Mouse (Mus musculus) left cerebral cortex, adult 18-20 months (tissue): ENCODE results near the gene Irak4. TPM values are rescaled to one million over a fixed set of nuclear protein-coding genes. Genes with fewer than 3 reads are reported as not detected.

Experiments
- DNase-seq, 2 experiments: peaks; one replicate each; pipeline ENCODE4 v3.0.0; 2021 to 2022; ENCODE audit warnings: low spot score in 2 of 2, mixed read lengths in 1 of 2
- total RNA-seq, 2 experiments: library from RNA; stranded (reverse); gene quantifications; 2 replicates each; pipeline ENCODE4 v1.2.3; 2021

Gene Irak4
- total RNA-seq, 2 experiments from 2014 or later: 1.3 to 1.4 TPM

DNA sequence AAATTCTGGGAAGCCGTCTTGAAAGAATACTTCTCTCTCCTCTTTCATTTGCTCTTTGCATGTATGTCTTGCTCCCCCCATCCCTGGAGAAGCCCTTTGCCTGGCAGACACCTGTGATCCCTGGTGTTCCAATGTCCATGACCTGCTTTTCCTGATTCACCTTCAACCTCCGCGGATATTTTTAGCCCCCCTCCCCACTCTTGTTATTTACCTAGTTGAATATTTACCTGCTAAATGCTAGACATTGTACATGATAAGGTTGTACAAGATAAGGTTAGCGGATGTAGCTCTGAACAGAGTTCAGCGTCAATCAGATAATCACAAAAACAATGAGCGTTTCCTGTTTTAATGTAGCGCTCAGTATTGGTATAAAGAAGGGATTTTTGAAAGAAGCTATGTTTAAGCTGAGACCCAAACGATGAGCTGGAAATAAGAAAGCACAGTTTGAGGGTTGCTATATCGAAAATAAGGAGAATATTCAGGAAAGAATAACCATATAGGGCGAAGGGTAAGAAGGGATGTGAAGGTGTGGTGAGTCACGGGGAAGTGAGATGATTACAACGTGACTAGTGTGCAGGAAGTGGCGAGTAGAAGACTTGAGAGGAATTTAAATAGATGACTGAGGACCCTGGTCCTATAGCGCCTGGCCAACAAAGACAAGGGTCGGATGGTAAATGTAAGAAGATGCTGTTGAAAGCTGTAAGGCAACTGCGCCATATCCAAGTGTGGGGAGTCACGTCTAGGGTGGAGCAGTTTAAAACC lies 15.6 kb downstream of the Irak4 start:
- DNase-seq: no peak

DNA sequence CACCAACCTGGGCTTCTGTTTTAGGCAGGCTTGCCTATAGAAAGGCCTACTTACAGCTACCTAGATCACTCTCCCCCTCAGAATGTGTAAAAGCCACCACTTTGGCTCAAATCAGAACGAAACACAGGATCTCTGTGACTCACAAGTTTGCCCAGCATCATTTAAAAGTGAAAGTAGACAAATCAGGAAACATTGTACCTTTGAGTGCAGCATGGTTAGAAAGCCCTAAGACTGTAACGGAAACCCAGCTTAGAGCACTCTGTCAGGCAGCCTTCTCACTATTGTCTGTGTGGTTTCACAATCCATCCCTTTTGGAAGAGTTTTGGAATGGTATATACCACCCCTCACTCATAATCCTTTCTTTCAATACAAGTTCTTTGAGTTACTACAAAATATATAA lies 21.5 kb downstream of the Irak4 start:
- no peak for DNase-seq

DNA sequence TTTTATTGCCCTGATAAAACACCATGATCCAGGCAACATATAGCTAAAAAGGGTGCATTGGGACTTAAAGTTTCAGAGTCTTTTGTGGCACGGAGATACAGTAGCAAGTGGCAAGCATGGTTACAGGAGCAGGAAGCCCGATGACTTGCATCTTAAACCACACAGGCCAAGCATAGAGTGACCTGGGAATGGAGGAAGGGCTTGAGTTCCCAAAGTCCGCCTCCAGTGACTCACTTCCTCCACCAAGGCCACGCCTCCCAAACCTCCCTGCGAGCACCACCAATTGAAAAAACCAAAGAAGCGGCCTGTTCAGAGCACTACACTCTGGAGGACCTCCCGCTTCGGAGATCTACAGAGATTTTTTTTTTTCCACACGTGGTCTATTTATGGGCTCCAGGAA lies 22.4 kb downstream of the Irak4 start:
- DNase-seq: no peak

DNA sequence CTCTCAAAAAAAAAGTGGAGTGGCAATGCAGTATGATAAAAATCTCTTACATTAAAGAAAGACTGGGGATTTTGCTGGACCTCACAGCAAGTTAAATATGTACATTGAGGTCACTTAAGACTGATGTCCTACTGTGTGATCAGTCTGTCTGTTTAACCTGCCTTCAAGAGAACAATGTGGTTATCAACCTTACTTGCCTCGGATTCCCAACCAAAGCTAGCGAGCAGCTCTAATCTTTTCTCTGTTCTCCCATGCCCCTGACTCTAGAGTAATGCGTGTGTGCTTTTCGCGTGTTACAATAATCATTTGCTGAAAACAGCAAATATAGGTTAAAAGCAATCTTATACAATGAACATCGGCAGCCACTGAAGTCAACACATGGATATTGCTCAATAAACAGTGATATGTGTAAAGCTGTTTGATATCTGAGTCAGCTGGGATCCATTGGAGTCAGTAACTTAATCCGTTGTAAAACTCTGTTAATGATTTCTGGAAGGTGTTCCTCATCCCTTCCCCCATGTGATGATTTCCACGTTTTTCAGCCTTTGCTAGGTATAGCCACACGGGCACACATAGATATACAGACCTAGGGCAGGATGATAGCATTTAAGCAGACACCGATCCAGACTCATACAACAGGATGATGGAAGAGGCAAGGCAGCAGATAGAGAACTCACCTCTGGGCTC lies 25.2 kb downstream of the Irak4 start:
- DNase-seq: no peak

DNA sequence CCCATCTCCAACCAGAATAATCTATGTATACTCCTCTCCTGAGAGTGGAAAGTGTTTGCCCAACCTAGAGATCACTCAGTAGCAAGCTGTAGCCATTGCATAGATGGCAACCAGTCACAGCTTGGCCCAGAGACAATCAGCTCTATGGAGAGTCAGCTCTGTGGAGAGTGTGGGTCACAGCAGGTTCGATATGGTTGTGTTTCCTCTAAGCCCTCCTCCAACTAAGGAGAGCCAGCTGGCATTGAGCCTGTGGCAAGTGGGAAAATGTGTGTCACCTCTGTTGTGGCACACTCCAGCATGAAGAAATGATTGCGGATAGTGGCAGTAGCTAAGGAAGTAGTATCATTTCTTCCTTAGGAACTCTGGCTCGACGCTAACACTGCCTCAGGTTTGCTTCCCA lies 28.1 kb downstream of the Irak4 start:
- no peak for DNase-seq

DNA sequence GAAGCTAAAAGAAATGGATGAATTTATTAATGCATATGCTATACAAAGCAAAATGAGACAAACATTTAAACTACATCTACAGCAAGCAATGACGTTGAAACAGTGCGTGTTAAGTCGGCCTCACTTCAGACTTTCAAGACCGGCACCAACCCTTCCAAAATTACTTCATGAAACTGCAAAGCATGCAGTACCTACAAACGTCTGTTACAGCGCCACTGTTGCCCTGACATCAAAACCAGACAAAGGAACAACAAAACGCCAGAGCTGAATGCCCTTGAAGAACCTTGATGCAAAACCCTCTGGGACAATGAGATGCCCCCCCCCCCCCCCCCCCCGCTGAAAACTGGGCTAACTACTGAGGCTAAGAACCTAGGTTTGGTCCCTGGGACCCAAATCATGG lies 29.3 kb downstream of the Irak4 start:
- no peak for DNase-seq

DNA sequence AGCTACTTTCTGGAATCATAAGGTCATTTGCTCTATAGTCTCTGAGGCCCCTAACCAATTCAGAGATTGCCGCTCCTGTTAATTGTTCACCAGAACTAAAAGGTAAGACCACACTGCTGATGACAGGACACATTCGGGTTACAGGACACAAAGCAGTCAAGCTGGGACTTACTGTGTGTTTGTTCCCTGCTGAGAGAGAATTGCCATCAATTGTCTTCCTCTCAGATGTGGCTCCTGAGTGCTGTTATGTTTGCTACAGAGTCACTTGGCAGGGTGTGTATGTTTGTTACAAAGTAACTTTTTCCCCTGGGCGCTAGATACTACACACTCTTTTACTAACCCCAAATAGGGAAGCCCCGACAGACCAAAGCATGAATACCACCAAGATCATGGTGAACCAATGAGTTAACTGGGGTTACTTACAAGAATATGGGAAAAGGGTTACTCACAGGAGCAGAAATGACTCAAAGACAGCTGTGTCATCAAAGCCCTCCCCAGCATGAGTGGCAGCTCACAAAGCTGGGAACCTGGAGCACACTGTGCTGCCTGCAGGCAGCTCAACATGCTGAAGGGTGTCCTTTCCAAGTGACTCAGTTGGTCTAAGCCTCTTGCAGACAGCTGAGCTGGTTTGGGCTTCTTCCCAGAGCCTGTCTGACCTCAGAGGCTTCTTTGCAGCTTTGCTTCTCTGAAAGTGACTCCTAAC lies 31.3 kb downstream of the Irak4 start:
- DNase-seq: no peak

DNA sequence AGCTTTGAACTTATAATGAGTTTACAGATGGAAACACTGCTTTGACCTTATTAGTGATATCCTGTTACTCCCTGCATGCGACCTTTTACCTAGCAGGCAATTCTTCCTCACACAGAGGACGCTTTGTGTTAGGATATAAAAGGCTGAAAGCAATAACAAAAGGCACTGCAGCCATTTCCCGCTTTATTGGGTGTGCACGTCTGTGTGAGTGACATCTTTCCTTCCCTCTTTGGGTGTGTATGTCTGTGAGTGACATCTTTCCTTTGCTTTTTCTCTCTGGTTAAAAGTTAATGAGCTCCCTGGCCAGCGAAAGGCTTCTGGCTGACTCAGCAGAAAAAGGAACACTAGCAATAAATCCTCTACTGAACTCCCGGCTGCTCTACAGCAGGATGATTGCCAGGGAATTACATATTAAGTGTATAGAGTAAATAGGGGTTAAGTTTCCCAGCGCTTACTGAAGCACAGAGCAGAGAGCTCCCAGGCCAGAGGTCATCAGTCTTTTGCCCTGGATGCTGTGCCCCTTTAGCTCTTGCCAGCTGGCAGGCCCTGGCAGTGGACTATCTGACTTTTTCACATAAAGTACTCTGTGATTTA lies 38.7 kb downstream of the Irak4 start:
- no peak for DNase-seq

DNA sequence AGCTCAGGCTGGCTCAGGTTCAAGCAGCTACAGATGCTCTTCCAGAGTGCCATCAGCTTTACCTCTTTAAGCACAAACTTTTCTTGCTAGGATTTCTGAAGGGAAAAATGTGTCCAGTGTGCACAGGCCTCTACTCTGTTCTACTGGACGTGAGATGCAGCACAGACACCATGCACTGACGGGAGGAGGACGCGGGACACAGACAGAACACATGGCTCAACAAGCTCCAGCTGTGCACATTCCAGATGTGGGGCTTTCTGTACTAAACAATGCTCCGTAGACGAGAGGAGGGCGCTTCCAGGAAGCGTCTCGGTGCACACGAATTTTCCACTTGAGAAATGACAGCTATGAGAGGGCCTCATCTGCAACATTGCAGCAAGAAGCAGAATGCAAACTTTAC lies 39.7 kb downstream of the Irak4 start:
- DNase-seq: no peak

DNA sequence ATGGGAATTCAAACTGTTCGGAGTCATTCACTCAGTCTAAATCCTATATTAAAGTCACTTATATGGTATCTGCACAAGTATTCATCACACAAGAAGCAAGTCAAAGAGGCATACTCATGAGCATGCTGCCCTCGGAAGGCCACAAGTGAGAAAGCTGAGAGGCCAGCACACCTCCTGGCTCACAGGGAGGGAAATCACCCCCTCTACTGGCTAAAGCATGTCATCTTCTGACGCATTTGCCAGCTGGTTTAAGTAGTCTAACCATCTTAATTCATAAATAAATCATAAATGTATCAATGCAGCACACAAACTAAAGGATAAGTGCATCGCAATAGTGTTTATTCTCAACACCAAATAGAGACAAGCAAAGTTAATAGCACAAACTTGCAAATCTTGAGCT lies 41.3 kb downstream of the Irak4 start:
- no peak for DNase-seq

DNA sequence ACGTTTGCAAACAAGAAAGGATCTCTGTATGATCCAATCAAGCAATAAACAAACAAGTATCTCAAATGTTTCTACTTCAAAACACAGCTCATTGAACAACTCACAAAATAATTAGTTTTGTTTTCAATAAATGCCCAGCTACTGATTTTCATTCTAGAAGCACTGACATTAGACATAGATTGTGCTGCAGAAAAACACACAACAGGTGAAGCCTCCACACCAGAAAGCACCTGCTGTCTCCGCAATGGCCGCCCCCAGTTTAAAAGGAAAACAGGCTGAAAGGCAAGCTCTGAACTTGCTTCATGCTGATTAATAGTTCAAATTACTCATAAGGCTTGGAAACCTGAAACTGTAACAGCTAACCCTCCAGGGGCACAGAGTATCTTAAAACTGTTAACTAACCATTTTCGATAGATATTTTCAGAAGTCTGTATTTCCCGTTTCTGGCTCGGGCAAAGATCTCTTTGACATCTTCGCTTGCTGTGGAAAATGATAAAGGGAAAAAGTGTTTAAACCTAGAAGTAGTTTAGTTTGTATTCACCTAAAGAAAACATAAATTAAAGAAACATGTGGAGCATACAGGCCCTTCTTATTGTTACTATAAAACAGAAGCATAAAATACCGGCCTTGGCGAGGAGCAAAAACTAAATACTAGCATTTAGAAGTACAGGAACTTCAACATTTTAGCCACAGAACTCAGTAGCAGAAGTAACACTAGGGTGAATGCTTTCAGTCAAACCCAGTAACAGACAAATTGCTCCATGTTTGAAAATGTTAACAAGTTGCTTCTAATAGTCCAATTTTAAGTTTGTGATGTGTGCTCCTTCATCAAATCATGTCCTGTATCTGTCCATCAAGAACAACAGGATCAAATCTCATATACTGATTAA lies 44.6 kb downstream of the Irak4 start:
- no peak for DNase-seq

DNA sequence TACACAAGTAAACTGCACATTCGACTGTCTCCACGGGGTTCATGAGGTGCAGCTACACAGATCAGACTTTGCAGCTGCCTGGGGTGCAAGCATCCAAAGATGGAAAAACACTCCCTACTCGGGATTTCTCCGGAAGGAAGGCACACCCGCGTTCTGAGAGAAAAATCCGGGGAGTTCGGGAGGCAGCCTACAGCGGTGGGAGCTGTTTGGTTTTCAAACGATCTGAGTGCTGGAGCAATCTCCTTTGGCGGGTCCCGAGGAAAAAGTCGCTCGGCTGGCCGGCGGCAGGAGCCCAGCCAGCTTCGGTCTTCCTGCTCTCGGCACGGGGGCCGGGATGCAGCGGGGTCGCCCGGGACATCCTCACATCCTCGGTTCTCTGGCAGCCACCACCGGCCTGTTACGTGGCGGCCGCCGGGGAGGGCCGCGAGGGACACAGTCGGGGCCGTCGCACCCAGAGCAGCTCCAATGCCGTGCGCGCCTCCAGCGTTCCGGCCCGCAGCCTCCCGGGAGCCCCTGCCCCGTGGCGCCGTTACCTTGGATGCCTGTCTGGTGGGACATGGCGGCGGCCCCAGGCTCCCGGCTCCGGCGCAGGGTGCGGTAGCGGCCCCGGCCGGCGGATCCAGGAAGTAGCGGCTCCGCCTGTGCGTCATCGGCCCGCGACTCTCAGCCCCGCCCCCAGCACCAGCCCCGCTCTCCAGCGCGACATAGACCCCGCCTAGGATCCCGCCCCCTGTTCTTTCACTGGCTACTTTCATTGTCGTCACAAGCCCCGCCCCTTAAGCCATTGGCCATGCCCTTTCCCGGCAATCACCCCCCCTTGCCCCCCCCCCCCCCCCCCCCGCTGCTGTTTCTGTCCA lies 46.0 kb downstream of the Irak4 start, which contains the start of gene Twf1:
Twf1 (minus strand) TSS at position 671 of the 857 bp plus-strand sequence.
- peak; percentile 98 to 99 for DNase-seq

DNA sequence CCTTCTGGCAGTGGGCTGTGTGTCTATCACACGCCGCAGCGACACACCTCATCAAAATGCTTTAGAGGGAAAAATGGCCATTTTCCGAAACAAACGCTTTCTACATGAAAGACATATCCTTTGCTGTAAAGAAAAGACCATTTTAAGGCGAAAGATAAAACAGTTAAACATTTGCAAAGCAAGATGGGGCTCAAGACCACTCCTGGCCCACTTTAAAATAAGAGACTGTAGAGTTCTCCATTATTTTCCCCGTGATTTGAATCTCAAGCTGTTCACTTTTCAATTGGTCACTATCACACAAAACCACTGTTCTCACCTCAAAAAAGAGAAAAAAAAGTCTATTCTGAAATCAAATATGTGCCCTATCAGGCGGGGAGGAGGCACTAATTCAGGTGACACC lies 46.6 kb downstream of the Irak4 start:
- no peak for DNase-seq

DNA sequence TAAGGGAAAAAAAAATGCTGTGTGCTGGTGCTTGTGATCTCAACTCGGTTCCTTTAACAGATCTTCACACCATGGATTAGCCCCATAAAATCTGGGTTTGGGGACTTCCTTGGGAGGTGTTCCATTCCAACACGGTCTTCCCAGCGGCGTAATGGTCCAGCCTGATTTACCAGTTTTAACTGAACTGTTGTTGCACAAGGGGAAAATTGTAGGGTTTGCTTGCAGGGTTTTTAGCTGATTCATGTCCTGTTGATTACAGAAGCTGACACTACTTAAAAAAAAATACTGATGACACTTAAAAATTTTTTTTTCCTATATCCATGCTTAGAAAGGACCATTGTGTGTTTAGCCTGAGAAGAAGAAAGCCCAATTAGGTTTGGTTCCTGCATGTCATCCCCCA lies 47.9 kb downstream of the Irak4 start:
- DNase-seq: no peak

DNA sequence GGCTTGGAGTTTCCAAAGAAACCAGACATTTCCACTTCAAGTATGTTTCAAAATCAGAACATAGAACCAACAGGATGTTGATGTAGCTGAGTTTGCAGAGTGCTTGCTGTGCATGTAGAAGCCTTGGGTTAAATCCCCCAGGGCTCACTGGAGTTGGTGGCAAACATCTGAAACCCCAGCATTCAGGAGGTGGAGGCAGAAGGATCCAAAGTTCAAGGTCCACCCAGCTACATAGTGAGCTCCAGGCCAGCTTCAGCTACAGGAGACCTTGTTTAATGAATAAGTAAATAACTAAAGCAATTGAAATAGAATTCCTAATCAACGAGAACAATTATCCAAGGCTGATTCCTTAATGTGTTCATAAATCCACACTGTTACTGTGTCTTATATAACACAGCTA lies 50.1 kb downstream of the Irak4 start:
- no peak for DNase-seq

DNA sequence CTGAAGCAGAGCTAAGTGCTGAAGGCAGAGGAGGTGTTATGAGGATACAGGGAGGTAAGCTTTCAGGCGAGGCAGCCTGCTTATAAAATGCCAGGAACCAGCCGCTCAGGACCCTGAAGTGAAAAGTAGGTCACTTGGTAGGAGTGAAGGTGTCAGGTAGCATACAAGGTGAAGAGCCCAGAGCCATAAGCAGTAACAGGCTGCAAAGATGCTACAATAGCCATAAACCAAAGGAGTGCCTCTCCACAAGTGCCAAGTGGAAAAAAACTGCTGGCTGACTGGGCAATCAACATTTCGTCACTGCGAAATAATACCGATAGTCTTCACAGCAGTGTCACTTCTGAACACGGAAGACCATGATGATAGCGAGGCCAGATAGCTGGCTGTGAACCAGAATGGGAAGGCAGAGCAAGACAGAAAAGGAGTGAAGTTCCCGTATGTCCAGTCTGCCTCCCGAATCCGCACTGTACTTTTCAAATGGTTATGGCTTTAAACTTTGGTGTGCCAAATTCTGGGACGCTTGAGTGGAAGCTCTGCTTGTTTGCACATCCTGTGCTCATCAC lies 56.8 kb downstream of the Irak4 start:
- no peak for DNase-seq

DNA sequence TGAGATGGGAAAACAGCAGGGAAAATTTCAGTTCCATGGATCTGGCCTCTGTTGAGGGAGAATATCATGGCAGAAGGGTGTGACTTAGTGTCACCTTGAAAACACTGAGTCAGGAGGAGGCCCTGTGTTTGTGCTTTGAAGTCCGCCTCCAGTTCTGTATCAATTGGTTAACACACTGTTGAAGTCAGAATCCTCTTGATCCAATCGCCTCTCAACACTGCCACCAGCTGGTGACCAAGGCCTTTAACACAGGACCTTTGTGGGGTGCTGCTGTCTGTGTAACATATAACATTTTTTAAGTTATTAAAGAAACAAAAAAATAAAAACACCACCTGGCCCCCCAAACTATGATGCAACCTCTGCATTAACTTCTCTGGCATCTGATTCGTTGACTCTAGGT lies 57.9 kb downstream of the Irak4 start:
- peak; percentile 46 to 48 for DNase-seq

DNA sequence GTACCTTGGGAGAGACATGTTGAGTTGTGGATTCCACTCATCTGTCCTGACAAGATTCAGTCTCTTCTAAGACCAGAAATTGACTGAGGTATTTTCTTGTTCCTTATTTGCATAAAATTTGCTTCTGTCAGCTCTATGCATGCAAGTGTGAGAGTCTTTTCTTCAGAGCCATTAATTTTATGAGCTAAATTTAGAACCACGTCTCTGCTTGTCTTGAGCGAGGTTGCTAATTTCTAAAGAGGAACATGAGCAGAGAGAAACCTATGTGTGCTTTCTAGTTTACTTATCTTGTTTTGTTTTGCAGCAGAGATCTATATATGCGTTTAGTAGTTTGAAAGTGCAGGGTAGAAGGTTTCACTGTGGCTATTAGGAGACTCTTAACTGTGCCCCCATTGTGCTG lies 59.0 kb downstream of the Irak4 start:
- DNase-seq: no peak

DNA sequence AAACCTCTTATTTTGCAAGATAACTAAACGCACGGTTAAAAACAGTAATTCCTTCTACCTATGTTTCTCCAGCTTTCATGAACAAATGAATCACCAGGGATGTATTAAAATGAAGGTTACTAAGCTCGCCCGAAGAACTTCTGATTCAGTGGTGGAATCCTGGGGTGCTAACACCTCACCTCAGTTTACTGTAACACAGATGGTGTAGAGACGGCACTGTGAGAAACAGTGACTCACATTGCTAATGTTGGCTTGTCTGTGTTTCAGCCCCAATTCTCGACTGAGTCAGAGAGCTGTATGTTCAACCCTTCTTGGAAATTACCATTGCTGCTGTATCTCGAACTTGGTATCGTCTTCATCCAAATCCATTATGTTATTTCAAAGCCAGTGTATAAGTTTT lies 64.3 kb downstream of the Irak4 start:
- DNase-seq: peak; percentile 31 to 39

DNA sequence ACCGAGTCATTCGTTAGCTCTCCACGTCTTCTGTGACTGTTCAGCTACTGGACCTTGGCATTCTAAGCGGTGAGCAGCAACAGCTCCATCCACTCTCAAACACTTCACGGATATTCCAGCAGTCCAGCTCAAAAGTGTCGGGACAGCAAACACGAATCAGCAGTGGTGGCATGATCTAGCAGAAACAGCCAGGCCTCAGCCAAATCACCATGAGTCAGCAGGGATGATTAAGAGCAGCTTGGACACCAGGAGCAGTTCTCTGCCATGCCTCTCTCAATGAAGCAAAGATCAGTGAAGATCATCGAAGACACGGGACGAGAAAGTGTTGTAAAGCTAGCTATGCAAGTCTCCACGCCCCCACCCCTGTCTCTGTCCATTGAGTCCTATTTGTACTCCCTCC lies 72.6 kb downstream of the Irak4 start:
- no peak for DNase-seq
